ENCODE assay signal across 8 mouse cellular contexts in the genomic region with DNA sequence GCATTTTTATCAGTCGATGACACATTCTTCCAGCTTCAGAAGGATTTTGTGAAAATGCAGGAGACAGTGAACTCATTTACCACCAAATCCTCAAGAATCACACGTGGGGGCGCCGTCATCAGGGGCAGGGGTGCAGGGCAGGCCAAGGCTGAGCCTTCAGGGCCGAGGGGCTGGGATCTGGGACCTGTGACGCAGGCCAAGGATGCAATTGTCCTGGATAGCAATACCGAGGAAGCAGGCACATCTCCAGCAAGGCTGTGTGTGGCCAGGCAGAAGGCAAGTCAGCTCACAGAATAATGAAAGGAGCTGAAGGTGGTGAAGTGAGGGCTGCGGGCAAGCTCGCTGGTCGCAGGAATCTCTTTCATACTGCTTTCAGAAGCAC.
A peak's percentile ranks its signal among the peaks of the same experiment; 100 is the strongest.
DNase-seq lines count a peak whose midpoint lies in the region; ATAC-seq lines count a peak whose summit lies in the region.

No protein-coding gene starts in this region.

- H3K9me3 ChIP-seq in forebrain, embryonic 10.5 days, result no peaks in the 10 kb centered on the region
- no peaks in the 10 kb centered on the region for H3K9me3 ChIP-seq in intestine, embryonic 14.5 days (ENCODE audit: control insufficient read depth, low read length)
- H3K9me3 ChIP-seq in midbrain, embryonic 14.5 days (ENCODE audit: control insufficient read depth, low read length), result no peaks in the 10 kb centered on the region

- no peak for ATAC-seq in CD4-positive, CD25-positive, alpha-beta regulatory T cell, adult 4 months
- ATAC-seq in intestine, embryonic 14.5 days (replicated peaks; ENCODE audit: low FRiP score, low TSS enrichment, low read depth), result peak; percentile 80
- ATAC-seq in midbrain, embryonic 14.5 days (ENCODE audit: low FRiP score, low TSS enrichment), result peak; percentile 82
- ATAC-seq in monocyte, adult 5-6 weeks (replicated peaks; ENCODE audit: insufficient number of reproducible peaks, low FRiP score, low TSS enrichment, poor library complexity, severe bottlenecking), result no peak

- peaks cover 18% of the 10 kb centered on the region for H3K4me1 ChIP-seq in forebrain, embryonic 10.5 days
- peaks cover 7% of the 10 kb centered on the region for H3K4me1 ChIP-seq in intestine, embryonic 14.5 days (replicated peaks; ENCODE audit: control insufficient read depth, insufficient read depth, low read length)
- peaks cover 7% of the 10 kb centered on the region; the same call in 1 of the 2 replicates for H3K4me1 ChIP-seq in midbrain, embryonic 14.5 days (ENCODE audit: control insufficient read depth, insufficient read depth, low read length)

- no peaks in the 10 kb centered on the region for H3K36me3 ChIP-seq in forebrain, embryonic 10.5 days (replicated peaks)
- H3K36me3 ChIP-seq in intestine, embryonic 14.5 days (ENCODE audit: control insufficient read depth, insufficient read depth, low read length), result no peaks in the 10 kb centered on the region
- no peaks in the 10 kb centered on the region for H3K36me3 ChIP-seq in midbrain, embryonic 14.5 days (ENCODE audit: control insufficient read depth, insufficient read depth, low read length)

- no peak overlapping the region for H3K9ac ChIP-seq in intestine, embryonic 14.5 days (ENCODE audit: low read length)
- peak overlapping the region; percentile 49 for H3K9ac ChIP-seq in midbrain, embryonic 14.5 days (replicated peaks; ENCODE audit: low read length)

- DNase-seq in CD4-positive, CD25-positive, alpha-beta regulatory T cell, adult 2 months (ENCODE audit: low read depth, low spot score), result peak; percentile 10
- peak; percentile 23 for DNase-seq in lung, postnatal 10 days
- DNase-seq in lung, postnatal 14 days, result no peak
- DNase-seq in forebrain, embryonic 10.5 days (ENCODE audit: extremely low spot score, low spot score), result peak; percentile 36
- DNase-seq in intestine, embryonic 14.5 days (ENCODE audit: low spot score), result peak; percentile 74
- DNase-seq in midbrain, embryonic 14.5 days, result peak; percentile 72

- H3K27ac ChIP-seq in forebrain, embryonic 10.5 days, result peak overlapping the region; percentile 80
- no peak overlapping the region for H3K27ac ChIP-seq in intestine, embryonic 14.5 days (ENCODE audit: low read depth)
- peak overlapping the region; percentile 85 for H3K27ac ChIP-seq in midbrain, embryonic 14.5 days (replicated peaks; ENCODE audit: low read depth, low read length)

- no peaks in the 10 kb centered on the region for H3K27me3 ChIP-seq in forebrain, embryonic 10.5 days (ENCODE audit: poor library complexity, severe bottlenecking)
- H3K27me3 ChIP-seq in intestine, embryonic 14.5 days (replicated peaks; ENCODE audit: control insufficient read depth, insufficient read depth, low read length), result no peaks in the 10 kb centered on the region
- no peaks in the 10 kb centered on the region for H3K27me3 ChIP-seq in midbrain, embryonic 14.5 days (ENCODE audit: control insufficient read depth, insufficient read depth, low read length)

- peak overlapping the region; percentile 55 for H3K4me2 ChIP-seq in intestine, embryonic 14.5 days (ENCODE audit: low read length)
- peak overlapping the region; percentile 51 for H3K4me2 ChIP-seq in midbrain, embryonic 14.5 days (ENCODE audit: low read length)

- 10% methylated on average over 10 of the region's 10 CpGs for WGBS in forebrain, embryonic 10.5 days
- 16% methylated on average over 10 of the region's 10 CpGs for WGBS in intestine, embryonic 14.5 days
- WGBS in midbrain, embryonic 14.5 days, result 3% methylated on average over 10 of the region's 10 CpGs

- peak overlapping the region; percentile 41 for H3K4me3 ChIP-seq in forebrain, embryonic 10.5 days
- peak overlapping the region; percentile 20 for H3K4me3 ChIP-seq in intestine, embryonic 14.5 days (ENCODE audit: low read depth, low read length)
- peak overlapping the region; percentile 17 for H3K4me3 ChIP-seq in midbrain, embryonic 14.5 days (replicated peaks; ENCODE audit: low read depth, low read length)

Comparison
In these comparisons a context has a peak if more than half of its experiments do, and no peak if none do; other contexts are left out.
1. ATAC-seq: peak in intestine, embryonic 14.5 days (single experiment) and midbrain, embryonic 14.5 days (single experiment); none in CD4-positive, CD25-positive, alpha-beta regulatory T cell, adult 4 months (single experiment) and monocyte, adult 5-6 weeks (single experiment).
2. Peak in every context shown above with its lines, with median percentiles within 50 percentile points of each other: H3K4me3 ChIP-seq.